Mouse (Mus musculus) stomach, postnatal 0 days (tissue): ENCODE measurements around the gene Otop2.

Source experiments
- CTCF ChIP-seq: IDR thresholded peaks from 2 replicates; pipeline ENCODE4 v1.5.1; 2016; ENCODE audit warnings: antibody characterized with exemption, low read depth, mild to moderate bottlenecking, moderate library complexity
- EP300 ChIP-seq: optimal IDR thresholded peaks from 2 replicates; pipeline ENCODE3; 2016; ENCODE audit warnings: antibody characterized with exemption

DNA sequence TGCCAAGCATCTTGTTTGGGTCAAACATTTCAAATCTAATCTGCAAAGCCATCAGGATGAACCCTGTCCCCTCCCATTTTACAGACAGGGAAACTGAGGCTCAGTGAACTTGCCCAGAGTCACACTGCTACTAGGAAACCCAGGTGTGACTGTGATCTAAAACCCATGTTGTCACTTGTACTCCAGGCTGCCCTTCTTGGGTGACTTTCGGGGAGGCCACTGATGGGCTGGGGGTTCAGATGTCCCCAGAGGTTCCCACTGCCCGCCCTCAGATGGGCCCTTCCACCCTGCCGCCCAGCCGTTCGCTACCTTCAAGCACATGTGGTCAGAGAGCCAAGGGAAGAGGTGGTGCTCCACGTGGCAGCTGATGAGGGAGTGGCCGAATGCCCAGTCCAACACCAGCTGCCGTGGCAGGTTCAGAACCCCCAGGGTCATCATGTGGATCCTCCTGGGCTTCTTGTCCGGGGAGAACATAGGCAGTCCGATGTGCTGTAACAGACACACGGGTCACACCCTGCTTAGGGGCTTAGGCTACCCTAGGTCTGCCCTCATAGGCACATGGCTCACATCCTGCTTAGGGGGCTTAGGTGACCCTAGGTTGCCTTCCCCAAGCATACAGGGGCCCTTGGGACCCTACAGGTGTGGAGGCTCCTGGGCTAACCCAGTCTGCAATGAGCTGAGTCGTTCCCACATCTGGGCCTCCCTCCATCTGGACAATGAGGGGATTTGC is 22.9 kb upstream of the Otop2 start:
- no peak for TF ChIP-seq CTCF
- no peak for TF ChIP-seq EP300
